8 mouse cellular contexts compared by ENCODE assay signal in the genomic region with DNA sequence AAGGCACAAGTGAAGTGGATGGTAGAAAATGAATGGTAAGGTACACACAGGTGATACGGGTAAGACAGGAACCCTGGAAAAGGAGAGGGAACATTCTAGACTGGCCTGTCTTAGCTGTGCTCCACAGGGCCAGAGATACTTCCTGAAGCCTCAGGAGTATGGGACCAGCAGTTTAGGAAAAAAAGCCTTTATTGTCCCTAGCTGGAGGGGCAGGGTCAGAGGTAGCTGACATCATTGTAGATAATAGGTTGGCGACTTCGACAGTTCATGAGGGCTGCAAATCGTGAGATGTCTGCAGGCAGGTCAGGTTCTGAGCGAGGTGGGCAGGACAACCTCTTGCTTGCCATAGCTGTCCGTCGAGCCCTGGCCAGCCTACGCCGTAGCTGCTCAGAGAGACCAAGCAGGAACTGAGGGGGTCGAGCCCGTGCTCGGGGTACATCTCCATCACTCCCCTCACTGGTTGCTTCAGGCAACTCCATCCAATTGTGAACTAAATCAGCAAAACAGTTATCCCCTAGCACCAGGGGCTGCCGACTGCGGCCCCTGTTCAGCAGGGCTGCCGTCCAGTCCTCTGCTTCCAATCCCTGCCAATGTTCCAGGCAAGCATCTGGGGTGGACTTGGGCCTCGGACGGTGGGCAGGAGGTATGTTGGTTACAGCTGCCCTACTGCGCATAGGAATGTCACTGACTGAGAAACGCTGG. TPM values are rescaled to one million over a fixed set of nuclear protein-coding genes. Genes with fewer than 3 reads are reported as not detected.
DNase-seq lines count a peak whose midpoint lies in the region; ATAC-seq lines count a peak whose summit lies in the region.

No protein-coding gene starts in this region.

- peaks cover 64% of the 10 kb centered on the region for H3K4me1 ChIP-seq in embryonic facial prominence, embryonic 13.5 days
- H3K4me1 ChIP-seq in hindbrain, embryonic 15.5 days (replicated peaks), result peaks cover 42% of the 10 kb centered on the region

- peaks cover 9% of the 10 kb centered on the region; the same call in 1 of the 2 replicates for H3K79me2 ChIP-seq in macrophage (ENCODE audit: inconsistent target)

- H3K36me3 ChIP-seq in embryonic facial prominence, embryonic 13.5 days, result no peaks in the 10 kb centered on the region
- no peaks in the 10 kb centered on the region for H3K36me3 ChIP-seq in hindbrain, embryonic 15.5 days
- peaks cover 26% of the 10 kb centered on the region for H3K36me3 ChIP-seq in macrophage (ENCODE audit: inconsistent target)

- H3K9me3 ChIP-seq in embryonic facial prominence, embryonic 13.5 days, result no peaks in the 10 kb centered on the region
- H3K9me3 ChIP-seq in hindbrain, embryonic 15.5 days, result no peaks in the 10 kb centered on the region

- peak; percentile 13 for DNase-seq in kidney, adult 18-20 months
- DNase-seq in kidney, adult 8-10 months, result no peak
- no peak for DNase-seq in urinary bladder, adult 2 months (ENCODE audit: low spot score)
- no peak for DNase-seq in frontal cortex, postnatal 14 days (ENCODE audit: low spot score in 2 of 2)
- no peak for DNase-seq in urinary bladder, postnatal 4 days (ENCODE audit: low spot score in 2 of 2)

- peak overlapping the region; percentile 89 for H3K4me2 ChIP-seq in embryonic facial prominence, embryonic 13.5 days
- H3K4me2 ChIP-seq in hindbrain, embryonic 15.5 days, result peak overlapping the region; percentile 91

- H3K27ac ChIP-seq in embryonic facial prominence, embryonic 13.5 days, result peak overlapping the region; percentile 100
- peak overlapping the region; percentile 67; the same call in 1 of the 2 replicates for H3K27ac ChIP-seq in hindbrain, embryonic 15.5 days (replicated peaks)
- peak overlapping the region; percentile 89 for H3K27ac ChIP-seq in macrophage

- H3K27me3 ChIP-seq in embryonic facial prominence, embryonic 13.5 days, result no peaks in the 10 kb centered on the region
- H3K27me3 ChIP-seq in hindbrain, embryonic 15.5 days, result peaks cover 8% of the 10 kb centered on the region

- peak overlapping the region; percentile 90 for H3K9ac ChIP-seq in embryonic facial prominence, embryonic 13.5 days
- H3K9ac ChIP-seq in hindbrain, embryonic 15.5 days, result peak overlapping the region; percentile 61; the same call in 1 of the 2 replicates

- WGBS in embryonic facial prominence, embryonic 13.5 days, result 26% methylated on average over 19 of the region's 19 CpGs
- WGBS in hindbrain, embryonic 15.5 days, result 73% methylated on average over 19 of the region's 19 CpGs
- 21% methylated on average over 19 of the region's 19 CpGs for WGBS in macrophage (ENCODE audit: missing documents)

- ATAC-seq in embryonic facial prominence, embryonic 13.5 days (ENCODE audit: insufficient number of reproducible peaks, insufficient read depth, low FRiP score, low TSS enrichment, low read depth), result no peak
- no peak for ATAC-seq in hindbrain, embryonic 15.5 days (ENCODE audit: low FRiP score, low read depth)

- peak overlapping the region; percentile 80 for H3K4me3 ChIP-seq in embryonic facial prominence, embryonic 13.5 days
- peak overlapping the region; percentile 75 for H3K4me3 ChIP-seq in hindbrain, embryonic 15.5 days
- H3K4me3 ChIP-seq in macrophage (ENCODE audit: inconsistent target), result peak overlapping the region; percentile 66; the same call in 1 of the 2 replicates

RNA-seq across cellular contexts. Expression of gene Gm20661, which starts 1.3 kb away (rescaled TPM):
- polyA plus RNA-seq in embryonic facial prominence, embryonic 13.5 days (2015; fragmentation: Nextera tagmentation; extraction: Ambion mirVana), result 7.2 and 9.9 TPM in 2 replicates
- polyA plus RNA-seq in hindbrain, embryonic 15.5 days (2015; fragmentation: Nextera tagmentation; extraction: Ambion mirVana), result 1.1 and 1.5 TPM in 2 replicates
- total RNA-seq in macrophage (2018; cell fraction: chromatin; rRNA removed), result 10 to 100 TPM in 1 of 26 experiments, 1 to 10 TPM in 25; 1.2 to 10.4 (median 4.3) TPM
- under 1 TPM in 7 of 26 experiments, not detected in 19; 0.10 to 0.26 (median 0.14) TPM for total RNA-seq in macrophage (2018; cell fraction: cytosol; rRNA removed)
- total RNA-seq in macrophage (2018; cell fraction: nucleus; rRNA removed), result 1 to 10 TPM in 25 of 26 experiments, under 1 TPM in 1; 0.72 to 6.5 (median 2.3) TPM
- 0.16 to 0.26 TPM in 2 of 3 replicates, not detected in the other for polyA plus RNA-seq in macrophage (2018)
- polyA plus RNA-seq in urinary bladder, adult 2 months (2012; rRNA removed), result 0.19 and 0.39 TPM in 2 replicates

RNA-seq across cellular contexts. Expression of gene Inka1, which starts 1.5 kb away (rescaled TPM):
- 79.2 and 86.1 TPM in 2 replicates for polyA plus RNA-seq in embryonic facial prominence, embryonic 13.5 days (2015; fragmentation: Nextera tagmentation; extraction: Ambion mirVana)
- polyA plus RNA-seq in hindbrain, embryonic 15.5 days (2015; fragmentation: Nextera tagmentation; extraction: Ambion mirVana), result 17.9 and 20.2 TPM in 2 replicates
- 10 to 100 TPM in 1 of 26 experiments, 1 to 10 TPM in 21, under 1 TPM in 2, not detected in 2; 0.78 to 11.7 (median 3.4) TPM for total RNA-seq in macrophage (2018; cell fraction: chromatin; rRNA removed)
- 10 to 100 TPM in 17 of 26 experiments, 1 to 10 TPM in 9; 1.9 to 25.9 (median 13.4) TPM for total RNA-seq in macrophage (2018; cell fraction: cytosol; rRNA removed)
- total RNA-seq in macrophage (2018; cell fraction: nucleus; rRNA removed), result 10 to 100 TPM in 2 of 26 experiments, 1 to 10 TPM in 23, not detected in 1; 1.2 to 14.3 (median 5.4) TPM
- polyA plus RNA-seq in macrophage (2018), result 5.7 to 14.7 TPM (median 13.6 TPM) in 3 replicates
- 8.6 and 11.0 TPM in 2 replicates for polyA plus RNA-seq in urinary bladder, adult 2 months (2012; rRNA removed)

RNA-seq across cellular contexts. Expression of gene Cdhr4, which starts 8.1 kb away (rescaled TPM):
- 13.0 and 14.5 TPM in 2 replicates for polyA plus RNA-seq in embryonic facial prominence, embryonic 13.5 days (2015; fragmentation: Nextera tagmentation; extraction: Ambion mirVana)
- 2.5 and 3.8 TPM in 2 replicates for polyA plus RNA-seq in hindbrain, embryonic 15.5 days (2015; fragmentation: Nextera tagmentation; extraction: Ambion mirVana)
- 10 to 100 TPM in 12 of 26 experiments, 1 to 10 TPM in 14; 2.0 to 20.4 (median 9.8) TPM for total RNA-seq in macrophage (2018; cell fraction: chromatin; rRNA removed)
- 1 to 10 TPM in 3 of 26 experiments, under 1 TPM in 19, not detected in 4; 0.10 to 1.6 (median 0.39) TPM for total RNA-seq in macrophage (2018; cell fraction: cytosol; rRNA removed)
- total RNA-seq in macrophage (2018; cell fraction: nucleus; rRNA removed), result 10 to 100 TPM in 4 of 26 experiments, 1 to 10 TPM in 22; 1.7 to 14.7 (median 6.3) TPM
- 0.30 to 2.2 TPM in 2 of 3 replicates, not detected in the other for polyA plus RNA-seq in macrophage (2018)
- polyA plus RNA-seq in urinary bladder, adult 2 months (2012; rRNA removed), result 0.80 and 0.93 TPM in 2 replicates

RNA-seq across cellular contexts. Expression of gene Uba7, which starts 8.9 kb away (rescaled TPM):
- 25.7 and 28.1 TPM in 2 replicates for polyA plus RNA-seq in embryonic facial prominence, embryonic 13.5 days (2015; fragmentation: Nextera tagmentation; extraction: Ambion mirVana)
- 6.4 and 8.2 TPM in 2 replicates for polyA plus RNA-seq in hindbrain, embryonic 15.5 days (2015; fragmentation: Nextera tagmentation; extraction: Ambion mirVana)
- total RNA-seq in macrophage (2018; cell fraction: chromatin; rRNA removed), result 1,000 to 10,000 TPM in 12 of 26 experiments, 100 to 1,000 TPM in 14; 250 to 2,198 (median 954) TPM
- total RNA-seq in macrophage (2018; cell fraction: cytosol; rRNA removed), result 100 to 1,000 TPM in 13 of 26 experiments, 10 to 100 TPM in 13; 45.4 to 312 (median 100) TPM
- 1,000 to 10,000 TPM in 4 of 26 experiments, 100 to 1,000 TPM in 22; 146 to 1,165 (median 457) TPM for total RNA-seq in macrophage (2018; cell fraction: nucleus; rRNA removed)
- 33.6 to 130 TPM (median 36.8 TPM) in 3 replicates for polyA plus RNA-seq in macrophage (2018)
- polyA plus RNA-seq in urinary bladder, adult 2 months (2012; rRNA removed), result 62.1 and 75.1 TPM in 2 replicates

RNA-seq across cellular contexts. Expression of gene Gm20662, which starts 11.9 kb away (rescaled TPM):
- polyA plus RNA-seq in embryonic facial prominence, embryonic 13.5 days (2015; fragmentation: Nextera tagmentation; extraction: Ambion mirVana), result 0.58 and 1.3 TPM in 2 replicates
- polyA plus RNA-seq in hindbrain, embryonic 15.5 days (2015; fragmentation: Nextera tagmentation; extraction: Ambion mirVana), result 0.80 TPM in 1 of 2 replicates, not detected in the other
- total RNA-seq in macrophage (2018; cell fraction: chromatin; rRNA removed), result 1 to 10 TPM in 15 of 26 experiments, under 1 TPM in 7, not detected in 4; 0.46 to 5.0 (median 1.7) TPM
- total RNA-seq in macrophage (2018; cell fraction: cytosol; rRNA removed), result 1 to 10 TPM in 17 of 26 experiments, under 1 TPM in 7, not detected in 2; 0.59 to 3.3 (median 1.7) TPM
- total RNA-seq in macrophage (2018; cell fraction: nucleus; rRNA removed), result 1 to 10 TPM in 14 of 26 experiments, under 1 TPM in 1, not detected in 11; 0.75 to 6.9 (median 2.0) TPM
- polyA plus RNA-seq in macrophage (2018), result 1.0 to 1.3 TPM in 2 of 3 replicates, not detected in the other
- 2.1 and 2.5 TPM in 2 replicates for polyA plus RNA-seq in urinary bladder, adult 2 months (2012; rRNA removed)
